Mouse (Mus musculus) liver, embryonic 14.5 days (tissue): ENCODE results near the gene Axl. TPM values are rescaled to one million over a fixed set of nuclear protein-coding genes. Genes with fewer than 3 reads are reported as not detected.

ENCODE experiments used
- ATAC-seq: fragments of 200-750 bp; cut with Nextera tagmentation; 2 replicates; pipeline ENCODE4 v1.8.0; 2017; ENCODE audit warnings: moderate number of reproducible peaks, mild to moderate bottlenecking, moderate library complexity; ENCODE audit not compliant: insufficient read depth
- DNase-seq, 3 experiments: peaks; one replicate each; pipeline ENCODE4 v3.0.0-alpha.2; 2012 to 2013; ENCODE audit warnings: low read depth in 3 of 3, low spot score in 3 of 3
- H3K27ac ChIP-seq: fragments of 300-500 bp; sonication (generic); 2 replicates; pipeline ENCODE4 v1.5.1; 2014; ENCODE audit warnings: moderate library complexity, mild to moderate bottlenecking, control low read depth, inconsistent platforms
- H3K27me3 ChIP-seq: fragments of 300-500 bp; sonication (generic); 2 replicates; pipeline ENCODE4 v1.6.1; 2014; ENCODE audit warnings: mild to moderate bottlenecking, low read length, moderate library complexity; ENCODE audit not compliant: control insufficient read depth, insufficient read depth
- H3K36me3 ChIP-seq: fragments of 300-500 bp; sonication (generic); replicated peaks from 2 replicates; pipeline ENCODE4 v1.6.1; 2014; ENCODE audit warnings: low read depth; ENCODE audit not compliant: control insufficient read depth, insufficient read depth
- H3K4me1 ChIP-seq, 2 experiments: fragments of 200-500 bp in 1 of 2; fragments of 300-500 bp in 1 of 2; sonication (generic) in 1 of 2; replicated peaks; 2 replicates each; pipeline ENCODE4 v1.6.1; 2012 to 2014; ENCODE audit warnings: antibody characterized with exemption in 1 of 2, inconsistent platforms in 1 of 2, low read length in 1 of 2; ENCODE audit not compliant: control insufficient read depth in 2 of 2, insufficient read depth in 2 of 2
- H3K4me2 ChIP-seq: fragments of 300-500 bp; sonication (generic); 2 replicates; pipeline ENCODE4 v1.6.1; 2014; ENCODE audit warnings: low read depth, mild to moderate bottlenecking, control low read depth, moderate library complexity
- H3K4me3 ChIP-seq, 2 experiments: fragments of 200-500 bp in 1 of 2; fragments of 300-500 bp in 1 of 2; sonication (generic) in 1 of 2; 2 replicates each; pipeline ENCODE4 v1.5.1; 2012 to 2014; ENCODE audit warnings: low read depth in 2 of 2, low read length in 2 of 2, mild to moderate bottlenecking in 2 of 2, control low read depth in 1 of 2, inconsistent platforms in 1 of 2, moderate library complexity in 1 of 2; ENCODE audit not compliant: insufficient read depth in 1 of 2
- H3K9ac ChIP-seq: fragments of 300-500 bp; sonication (generic); replicated peaks from 2 replicates; pipeline ENCODE4 v1.6.1; 2014; ENCODE audit warnings: mild to moderate bottlenecking, control low read depth, moderate library complexity
- H3K9me3 ChIP-seq: fragments of 300-500 bp; sonication (generic); 2 replicates; pipeline ENCODE4 v1.6.1; 2016; ENCODE audit warnings: low read length, mixed read lengths; ENCODE audit not compliant: control insufficient read depth
- CTCF ChIP-seq: IDR thresholded peaks from 2 replicates; pipeline ENCODE4 v1.5.1; 2016; ENCODE audit warnings: antibody characterized with exemption, low read depth, control low read depth
- EP300 ChIP-seq: IDR thresholded peaks from 2 replicates; pipeline ENCODE4 v1.6.1; 2016; ENCODE audit warnings: antibody characterized with exemption, low read depth
- WGBS: fragments of 180-500 bp; shearing (Covaris S2); extraction: QIAGEN DNeasy Blood & Tissue Kit; methylation state at CpG from one replicate; pipeline ENCODE4 v1.1.7; 2014; ENCODE audit not compliant: insufficient replicate concordance; 5-methylcytosine and 5-hydroxymethylcytosine counted together
- polyA plus RNA-seq, 2 experiments: library from polyadenylated mRNA; depleted of rRNA in 1 of 2; stranded (reverse) in 1 of 2; unstranded in 1 of 2; fragments of >200 nt; fragmentation: Nextera tagmentation in 1 of 2; extraction: Ambion mirVana in 1 of 2; gene quantifications; 2 replicates each; pipeline versions ENCODE4 v1.2.1 to v1.2.3; 2012 to 2014

The Axl gene
- polyA plus RNA-seq, 2 experiments, result 5.8 to 11.8 TPM

- Histone ChIP-seq H3K27ac (no peak overlapping the region), H3K36me3 (no peaks in the 10 kb centered on the region), H3K4me1 (peaks cover 0 to 22% of the 10 kb centered on the region in 2 experiments; a peak in 2 of 4 replicates), H3K9me3 (no peaks in the 10 kb centered on the region), H3K4me3 (no peak overlapping the region), H3K9ac (no peak overlapping the region), H3K27me3 (no peaks in the 10 kb centered on the region), H3K4me2 (no peak overlapping the region)
- ATAC-seq, result no peak
- DNase-seq, result no peak
- WGBS, result 31% methylated on average over 6 of the region's 6 CpGs
- TF ChIP-seq CTCF, result no peak
- no peak for TF ChIP-seq EP300
Measured at GRCm38 (mm10) chr7:25782744-25783143, 5.8 kb downstream of the Axl start.

DNA sequence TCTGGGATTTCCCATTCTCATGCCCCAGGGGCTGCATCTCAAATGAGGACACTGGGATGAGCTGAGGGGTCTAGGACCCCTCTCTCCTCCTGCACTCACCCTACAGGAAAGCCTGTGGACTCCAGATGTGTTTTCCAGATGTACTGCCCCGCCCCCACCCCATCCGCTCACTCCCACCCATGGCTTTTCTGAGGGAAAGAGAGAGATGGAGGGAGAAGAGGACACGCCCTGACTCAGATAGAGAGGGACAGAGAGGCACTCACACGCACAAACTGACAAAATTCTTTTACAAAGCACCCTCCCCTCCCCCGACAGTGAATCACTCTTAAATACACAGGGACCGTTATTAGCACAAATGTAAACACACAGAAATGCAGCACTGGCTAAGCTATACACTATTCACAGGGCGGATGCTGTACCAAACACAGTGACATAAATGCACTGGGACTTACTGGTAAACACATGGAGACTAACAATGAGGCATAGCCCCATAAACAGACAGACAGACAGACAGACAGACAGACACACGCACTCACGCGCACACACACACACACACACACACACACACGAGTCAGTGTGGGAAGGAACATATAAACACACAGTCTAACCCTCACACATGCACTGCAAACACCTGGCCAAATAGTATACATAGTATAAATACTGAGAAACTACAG lies 6.4 kb downstream of the Axl start:
- no peak for DNase-seq
- H3K9ac ChIP-seq, result no peak overlapping the region
- H3K36me3 ChIP-seq, result no peaks in the 10 kb centered on the region
- no peaks in the 10 kb centered on the region for H3K27me3 ChIP-seq
- peak overlapping the region in 1 of 2 experiments; percentile 35; a peak in 2 of 4 replicates for H3K4me3 ChIP-seq
- H3K4me1 ChIP-seq, result peaks cover 0 to 22% of the 10 kb centered on the region in 2 experiments; a peak in 2 of 4 replicates
- peak; percentile 49 for ATAC-seq
- no peak overlapping the region for H3K27ac ChIP-seq
- no peak for TF ChIP-seq CTCF
- TF ChIP-seq EP300, result no peak
- no peaks in the 10 kb centered on the region for H3K9me3 ChIP-seq
- H3K4me2 ChIP-seq, result peak overlapping the region; percentile 60
- 31% methylated on average over 11 of the region's 11 CpGs for WGBS

GRCm38 (mm10) chr7:25781321-25781936 lies 7.1 kb downstream of the Axl start:
- Histone ChIP-seq H3K9ac (peak overlapping the region; percentile 47; the same call in 1 of the 2 replicates), H3K36me3 (no peaks in the 10 kb centered on the region), H3K4me3 (peak overlapping the region in 1 of 2 experiments; percentile 35; a peak in 2 of 4 replicates), H3K9me3 (no peaks in the 10 kb centered on the region), H3K27me3 (no peaks in the 10 kb centered on the region), H3K27ac (no peak overlapping the region), H3K4me1 (peaks cover 0 to 22% of the 10 kb centered on the region in 2 experiments; a peak in 2 of 4 replicates), H3K4me2 (peak overlapping the region; percentile 60)
- 10% methylated on average over 33 of the region's 33 CpGs for WGBS
- DNase-seq, result no peak
- ATAC-seq, result 0 out of 2 replicates have a peak, but pooled peaks have one; percentile 30
- TF ChIP-seq CTCF, result no peak
- TF ChIP-seq EP300, result no peak

- H3K9ac ChIP-seq, result no peak overlapping the region
- no peak for TF ChIP-seq CTCF
- no peak for TF ChIP-seq EP300
Measured at GRCm38 (mm10) chr7:25780753-25781152, 7.8 kb downstream of the Axl start.

DNA sequence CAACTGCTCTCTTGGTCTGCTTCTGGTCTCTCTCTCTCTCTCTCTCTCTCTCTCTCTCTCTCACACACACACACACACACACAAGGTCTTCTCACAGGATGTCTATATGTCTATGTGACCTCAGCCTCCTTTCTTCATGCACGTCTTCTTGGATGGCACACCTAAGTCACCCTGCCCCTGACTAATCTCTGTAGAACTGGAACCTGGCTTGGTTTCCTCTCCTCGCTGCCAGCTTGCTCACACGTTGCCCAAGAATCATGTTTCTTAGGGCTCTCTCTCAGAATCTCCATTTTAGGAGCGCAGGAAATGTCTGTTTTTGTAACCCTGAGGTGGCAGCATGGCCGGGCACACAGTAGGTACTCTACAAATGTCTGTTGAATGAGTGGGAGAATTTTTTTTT lies 8.5 kb downstream of the Axl start:
- Histone ChIP-seq H3K9ac (no peak overlapping the region), H3K36me3 (no peaks in the 10 kb centered on the region), H3K27ac (no peak overlapping the region), H3K4me3 (no peak overlapping the region), H3K27me3 (no peaks in the 10 kb centered on the region), H3K9me3 (no peaks in the 10 kb centered on the region), H3K4me2 (no peak overlapping the region), H3K4me1 (peaks cover 0 to 22% of the 10 kb centered on the region in 2 experiments; a peak in 2 of 4 replicates)
- no peak for TF ChIP-seq EP300
- no peak for TF ChIP-seq CTCF
- ATAC-seq (no peak), DNase-seq (no peak)
- 71% methylated on average over 5 of the region's 5 CpGs for WGBS

More at GRCm38 (mm10) chr7:25780753-25781152, 7.8 kb downstream of the Axl start:
- no peak overlapping the region for H3K4me3 ChIP-seq
- H3K4me2 ChIP-seq, result no peak overlapping the region; the same call in 1 of the 2 replicates
- WGBS, result 35% methylated on average over 4 of the region's 4 CpGs
- no peaks in the 10 kb centered on the region for H3K9me3 ChIP-seq
- H3K4me1 ChIP-seq, result peaks cover 0 to 22% of the 10 kb centered on the region in 2 experiments; a peak in 2 of 4 replicates
- DNase-seq, result no peak
- no peak overlapping the region for H3K27ac ChIP-seq
- H3K27me3 ChIP-seq, result no peaks in the 10 kb centered on the region
- ATAC-seq, result 0 out of 2 replicates have a peak, but pooled peaks have one; percentile 23
- no peaks in the 10 kb centered on the region for H3K36me3 ChIP-seq
